Mouse (Mus musculus): ENCODE data around the gene Gstk1. TPM values are rescaled to one million over a fixed set of nuclear protein-coding genes. Genes with fewer than 3 reads are reported as not detected.

Gstk1 gene
- polyA plus RNA-seq, 1 experiment, result 8.6 TPM

- Histone ChIP-seq H3K4me1 (ENCODE audit: control insufficient read depth, insufficient read depth, low read length) (no peaks in the 10 kb centered on the region), H3K4me3 (ENCODE audit: insufficient read depth, low read length) (no peak overlapping the region), H3K27ac (ENCODE audit: insufficient read depth, low read length) (no peak overlapping the region)
- TF ChIP-seq CTCF (IDR thresholded peaks at IDR 0.05; ENCODE audit: borderline replicate concordance, insufficient read depth, low read length) (no peak), POLR2A (IDR thresholded peaks at IDR 0.05; ENCODE audit: low read depth, low read length) (no peak)
These were observed 4.3 kb upstream of the Gstk1 start for GRCm38 (mm10) chr6:42241311-42242045.

GRCm38 (mm10) chr6:42247173-42247572 lies 1.4 kb downstream of the Gstk1 start:
- no peak overlapping the region for H3K4me3 ChIP-seq (ENCODE audit: insufficient read depth, low read length)
- TF ChIP-seq CTCF (IDR thresholded peaks at IDR 0.05; ENCODE audit: borderline replicate concordance, insufficient read depth, low read length), result no peak
- TF ChIP-seq POLR2A (IDR thresholded peaks at IDR 0.05; ENCODE audit: low read depth, low read length), result no peak
- no peak overlapping the region for H3K27ac ChIP-seq (ENCODE audit: insufficient read depth, low read length)

GRCm38 (mm10) chr6:42247981-42248380 lies 2.2 kb downstream of the Gstk1 start:
- no peak overlapping the region for H3K4me3 ChIP-seq (ENCODE audit: insufficient read depth, low read length)
- H3K4me1 ChIP-seq (ENCODE audit: control insufficient read depth, insufficient read depth, low read length), result no peaks in the 10 kb centered on the region
- no peak for TF ChIP-seq POLR2A (IDR thresholded peaks at IDR 0.05; ENCODE audit: low read depth, low read length)
- TF ChIP-seq CTCF (IDR thresholded peaks at IDR 0.05; ENCODE audit: borderline replicate concordance, insufficient read depth, low read length), result no peak
- no peak overlapping the region for H3K27ac ChIP-seq (ENCODE audit: insufficient read depth, low read length)

More at GRCm38 (mm10) chr6:42247173-42247572, 1.4 kb downstream of the Gstk1 start:
- H3K4me1 ChIP-seq (ENCODE audit: control insufficient read depth, insufficient read depth, low read length), result no peaks in the 10 kb centered on the region

GRCm38 (mm10) chr6:42251791-42252190 lies 6.1 kb downstream of the Gstk1 start:
- TF ChIP-seq POLR2A (IDR thresholded peaks at IDR 0.05; ENCODE audit: low read depth, low read length), result no peak
- TF ChIP-seq CTCF (IDR thresholded peaks at IDR 0.05; ENCODE audit: borderline replicate concordance, insufficient read depth, low read length), result no peak
- Histone ChIP-seq H3K4me1 (ENCODE audit: control insufficient read depth, insufficient read depth, low read length) (no peaks in the 10 kb centered on the region), H3K27ac (ENCODE audit: insufficient read depth, low read length) (no peak overlapping the region), H3K4me3 (ENCODE audit: insufficient read depth, low read length) (no peak overlapping the region)

GRCm38 (mm10) chr6:42253103-42253502 lies 7.4 kb downstream of the Gstk1 start:
- Histone ChIP-seq H3K4me1 (ENCODE audit: control insufficient read depth, insufficient read depth, low read length) (no peaks in the 10 kb centered on the region), H3K4me3 (ENCODE audit: insufficient read depth, low read length) (no peak overlapping the region), H3K27ac (ENCODE audit: insufficient read depth, low read length) (no peak overlapping the region)
- TF ChIP-seq POLR2A (IDR thresholded peaks at IDR 0.05; ENCODE audit: low read depth, low read length) (no peak), CTCF (IDR thresholded peaks at IDR 0.05; ENCODE audit: borderline replicate concordance, insufficient read depth, low read length) (no peak)

- no peak for TF ChIP-seq POLR2A (IDR thresholded peaks at IDR 0.05; ENCODE audit: low read depth, low read length)
- peak; percentile 80; the same call in 1 of the 2 replicates for TF ChIP-seq CTCF (IDR thresholded peaks at IDR 0.05; ENCODE audit: borderline replicate concordance, insufficient read depth, low read length)
- H3K27ac ChIP-seq (ENCODE audit: insufficient read depth, low read length), result no peak overlapping the region
These were observed 11.6 kb downstream of the Gstk1 start for GRCm38 (mm10) chr6:42257303-42257863.

GRCm38 (mm10) chr6:42260430-42260829 lies 14.7 kb downstream of the Gstk1 start:
- H3K4me1 ChIP-seq (ENCODE audit: control insufficient read depth, insufficient read depth, low read length), result no peaks in the 10 kb centered on the region
- TF ChIP-seq POLR2A (IDR thresholded peaks at IDR 0.05; ENCODE audit: low read depth, low read length) (no peak), CTCF (IDR thresholded peaks at IDR 0.05; ENCODE audit: borderline replicate concordance, insufficient read depth, low read length) (no peak)
- no peak overlapping the region for H3K4me3 ChIP-seq (ENCODE audit: insufficient read depth, low read length)
- H3K27ac ChIP-seq (ENCODE audit: insufficient read depth, low read length), result no peak overlapping the region

More at GRCm38 (mm10) chr6:42257303-42257863, 11.6 kb downstream of the Gstk1 start:
- no peak overlapping the region for H3K4me3 ChIP-seq (ENCODE audit: insufficient read depth, low read length)
- H3K4me1 ChIP-seq (ENCODE audit: control insufficient read depth, insufficient read depth, low read length), result no peaks in the 10 kb centered on the region

GRCm38 (mm10) chr6:42261524-42262170 lies 15.9 kb downstream of the Gstk1 start, which contains the start of gene Tmem139:
Tmem139 (plus strand) TSS chr6:42261970.
- Histone ChIP-seq H3K27ac (ENCODE audit: insufficient read depth, low read length) (no peak within 1 kb of the TSS), H3K4me1 (ENCODE audit: control insufficient read depth, insufficient read depth, low read length) (no peaks in the 10 kb centered on the region), H3K4me3 (ENCODE audit: insufficient read depth, low read length) (no peak within 1 kb of the TSS)
- TF ChIP-seq POLR2A (IDR thresholded peaks at IDR 0.05; ENCODE audit: low read depth, low read length) (no peak), CTCF (IDR thresholded peaks at IDR 0.05; ENCODE audit: borderline replicate concordance, insufficient read depth, low read length) (no peak)

- Histone ChIP-seq H3K4me3 (ENCODE audit: insufficient read depth, low read length) (peak within 1 kb of the TSS; percentile 86), H3K27ac (ENCODE audit: insufficient read depth, low read length) (peak within 1 kb of the TSS; percentile 28), H3K4me1 (ENCODE audit: control insufficient read depth, insufficient read depth, low read length) (no peaks in the 10 kb centered on the region)
- TF ChIP-seq POLR2A (IDR thresholded peaks at IDR 0.05; ENCODE audit: low read depth, low read length) (peak; percentile 71), CTCF (IDR thresholded peaks at IDR 0.05; ENCODE audit: borderline replicate concordance, insufficient read depth, low read length) (peak; percentile 89)
These were observed 19.0 kb downstream of the Gstk1 start, which contains the start of gene Casp2 for GRCm38 (mm10) chr6:42264626-42265312. Casp2 (plus strand) TSS chr6:42264985.

Data from embryonic fibroblast, embryonic 13.5 days (primary cell).